Mouse (Mus musculus) limb, embryonic 13.5 days (tissue): ENCODE measurements around the gene Apobr. TPM values are rescaled to one million over a fixed set of nuclear protein-coding genes. Genes with fewer than 3 reads are reported as not detected.

Source experiments
- ATAC-seq: fragments of 200-750 bp; cut with Nextera tagmentation; 2 replicates; pipeline ENCODE4 v1.8.0; 2017; ENCODE audit warnings: low read depth, moderate number of reproducible peaks, moderate TSS enrichment; ENCODE audit not compliant: low FRiP score
- H3K27ac ChIP-seq: fragments of 300-500 bp; sonication (generic); 2 replicates; pipeline ENCODE4 v1.5.1; 2015; ENCODE audit warnings: inconsistent platforms, mild to moderate bottlenecking, moderate library complexity
- H3K27me3 ChIP-seq: fragments of 300-500 bp; sonication (generic); 2 replicates; pipeline ENCODE4 v1.6.1; 2015; ENCODE audit warnings: mild to moderate bottlenecking, inconsistent platforms
- H3K36me3 ChIP-seq: fragments of 300-500 bp; sonication (generic); 2 replicates; pipeline ENCODE4 v1.6.1; 2015; ENCODE audit warnings: inconsistent platforms, mild to moderate bottlenecking, moderate library complexity
- H3K4me1 ChIP-seq: fragments of 300-500 bp; sonication (generic); 2 replicates; pipeline ENCODE4 v1.6.1; 2015; ENCODE audit warnings: inconsistent platforms
- H3K4me2 ChIP-seq: fragments of 300-500 bp; sonication (generic); replicated peaks from 2 replicates; pipeline ENCODE4 v1.6.1; 2015; ENCODE audit warnings: inconsistent platforms, mild to moderate bottlenecking, moderate library complexity
- H3K4me3 ChIP-seq: fragments of 300-500 bp; sonication (generic); 2 replicates; pipeline ENCODE4 v1.5.1; 2015; ENCODE audit warnings: moderate library complexity, mild to moderate bottlenecking, inconsistent platforms
- H3K9ac ChIP-seq: fragments of 300-500 bp; sonication (generic); 2 replicates; pipeline ENCODE4 v1.6.1; 2015; ENCODE audit warnings: mild to moderate bottlenecking, inconsistent platforms
- H3K9me3 ChIP-seq: fragments of 300-500 bp; sonication (generic); 2 replicates; pipeline ENCODE4 v1.6.1; 2016; ENCODE audit warnings: inconsistent platforms
- whole genome bisulfite sequencing: fragments of 180-500 bp; shearing (Covaris S2); methylation state at CpG from one replicate; pipeline ENCODE4 v1.1.7; 2015; 5-methylcytosine and 5-hydroxymethylcytosine counted together
- polyA plus RNA-seq: library from polyadenylated mRNA; unstranded; fragments of >200 nt; fragmentation: Nextera tagmentation; extraction: Ambion mirVana; gene quantifications from 2 replicates; pipeline ENCODE4 v1.2.1, GENCODE M21; 2015

Apobr gene
- 0.71 and 0.72 TPM in 2 replicates for polyA plus RNA-seq

DNA sequence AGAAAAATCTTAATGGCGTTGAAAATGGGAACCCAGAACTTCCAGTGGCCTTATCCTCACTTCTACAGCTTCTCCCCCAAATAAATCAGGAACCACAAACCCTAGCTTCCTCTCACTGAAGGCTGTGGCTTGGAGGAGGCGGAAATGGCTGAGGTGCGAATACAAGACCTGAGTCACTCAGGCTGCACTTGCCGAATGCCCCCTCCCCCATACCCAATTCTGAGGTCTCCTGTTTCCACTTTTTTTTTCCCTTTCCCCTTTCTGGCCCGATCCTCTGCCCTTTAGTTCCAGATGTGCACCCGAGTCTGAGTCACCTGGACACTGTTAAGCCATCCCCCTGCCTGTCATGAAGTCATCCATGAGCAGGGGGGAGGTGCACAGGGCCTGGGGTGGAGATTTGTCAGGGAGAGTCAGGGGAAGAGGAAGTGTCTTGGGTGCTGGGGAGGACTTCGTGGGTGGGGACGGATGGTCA is at the start of gene Apobr:
Gene Apobr, plus strand, starts transcription at position 437 of the 472 bp plus-strand sequence.
- ATAC-seq = no peak
- Histone ChIP-seq H3K27ac (no peak within 1 kb of the TSS), H3K9me3 (no peaks in the 10 kb centered on the region), H3K4me2 (peak within 1 kb of the TSS; percentile 81), H3K4me3 (peak within 1 kb of the TSS; percentile 60), H3K9ac (no peak within 1 kb of the TSS), H3K36me3 (0 out of 2 replicates have a peak, but pooled peaks cover 3% of the 10 kb centered on the region), H3K4me1 (peaks cover 12% of the 10 kb centered on the region), H3K27me3 (peaks cover 16% of the 10 kb centered on the region; the same call in 1 of the 2 replicates)
- 71% methylated on average over 8 of the region's 8 CpGs for WGBS

- H3K27ac ChIP-seq = no peak overlapping the region
- no peaks in the 10 kb centered on the region for H3K36me3 ChIP-seq
- H3K9ac ChIP-seq = peak overlapping the region; percentile 70
- H3K27me3 ChIP-seq = peaks cover 19% of the 10 kb centered on the region
- H3K9me3 ChIP-seq = no peaks in the 10 kb centered on the region
- peak overlapping the region; percentile 53 for H3K4me3 ChIP-seq
- 2% methylated on average over 28 of the region's 28 CpGs for WGBS
- H3K4me2 ChIP-seq = peak overlapping the region; percentile 90
- no peak for ATAC-seq
- 0 out of 2 replicates have a peak, but pooled peaks cover 6% of the 10 kb centered on the region for H3K4me1 ChIP-seq
Observed at GRCm38 (mm10) chr7:126535766-126536165, 49.0 kb upstream of the Apobr start.

DNA sequence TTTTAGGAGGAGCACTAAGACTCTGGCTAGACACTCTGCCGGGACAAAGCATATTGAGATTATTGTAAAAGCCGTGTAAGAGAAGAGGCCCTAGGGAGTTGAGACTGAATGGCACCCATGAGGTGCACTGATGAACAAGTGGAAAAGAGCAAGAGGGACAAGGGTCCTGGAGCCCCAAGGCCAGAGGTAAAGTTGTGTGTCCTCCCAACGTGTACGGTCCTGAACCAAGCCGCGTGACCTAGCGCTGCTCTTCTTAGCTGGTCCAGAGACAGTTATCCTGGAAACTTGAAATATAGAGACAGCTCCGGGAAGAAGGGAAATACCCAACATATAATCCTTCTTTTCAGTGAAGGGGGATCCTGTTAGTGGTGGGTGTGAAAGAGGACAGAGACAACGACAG is 48.3 kb upstream of the Apobr start:
- H3K9ac ChIP-seq = no peak overlapping the region
- no peak for ATAC-seq

GRCm38 (mm10) chr7:126537820-126538585 is 46.7 kb upstream of the Apobr start:
- H3K9ac ChIP-seq = no peak overlapping the region
- H3K4me1 ChIP-seq = 0 out of 2 replicates have a peak, but pooled peaks cover 6% of the 10 kb centered on the region
- no peak overlapping the region for H3K27ac ChIP-seq
- no peaks in the 10 kb centered on the region for H3K9me3 ChIP-seq
- H3K36me3 ChIP-seq = no peaks in the 10 kb centered on the region
- no peak for ATAC-seq
- H3K4me2 ChIP-seq = no peak overlapping the region
- peaks cover 19% of the 10 kb centered on the region for H3K27me3 ChIP-seq
- H3K4me3 ChIP-seq = no peak overlapping the region
- 62% methylated on average over 5 of the region's 5 CpGs for WGBS

More for the DNA sequence above, 48.3 kb upstream of the Apobr start:
- Histone ChIP-seq H3K4me3 (peak overlapping the region; percentile 53), H3K27me3 (peaks cover 19% of the 10 kb centered on the region), H3K4me1 (0 out of 2 replicates have a peak, but pooled peaks cover 6% of the 10 kb centered on the region), H3K36me3 (no peaks in the 10 kb centered on the region), H3K4me2 (peak overlapping the region; percentile 90), H3K27ac (no peak overlapping the region), H3K9me3 (no peaks in the 10 kb centered on the region)
- WGBS = 60% methylated on average over 9 of the region's 9 CpGs

GRCm38 (mm10) chr7:126541661-126542060 is 43.1 kb upstream of the Apobr start:
- WGBS = 71% methylated on average over 1 of the region's 1 CpGs
- Histone ChIP-seq H3K36me3 (peaks cover 31% of the 10 kb centered on the region), H3K27ac (no peak overlapping the region), H3K4me1 (no peaks in the 10 kb centered on the region), H3K9ac (no peak overlapping the region), H3K4me2 (no peak overlapping the region), H3K9me3 (no peaks in the 10 kb centered on the region), H3K4me3 (no peak overlapping the region), H3K27me3 (peaks cover 6% of the 10 kb centered on the region)
- ATAC-seq = no peak

DNA sequence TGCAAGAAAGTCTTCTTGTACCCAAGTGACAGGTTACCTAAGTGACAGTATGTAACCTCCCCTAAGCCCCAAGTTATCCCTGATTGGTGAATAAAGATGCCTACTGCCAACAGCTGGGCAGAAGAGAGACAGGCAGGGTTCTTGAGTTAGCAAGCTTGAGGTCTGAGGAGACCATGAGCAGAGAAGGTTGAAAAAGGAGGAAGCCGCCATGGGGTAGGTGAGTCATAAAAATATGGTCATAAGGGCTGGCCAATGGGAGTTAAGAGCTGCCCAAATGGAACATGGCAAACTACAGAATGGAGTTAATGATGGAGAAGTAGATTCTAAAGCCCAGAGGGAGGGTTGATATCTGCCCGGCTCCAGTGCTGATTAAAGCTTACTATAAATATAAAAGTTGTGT is 39.1 kb upstream of the Apobr start:
- H3K9me3 ChIP-seq = no peaks in the 10 kb centered on the region
- H3K27me3 ChIP-seq = no peaks in the 10 kb centered on the region
- no peak overlapping the region for H3K4me2 ChIP-seq
- H3K36me3 ChIP-seq = peaks cover 71% of the 10 kb centered on the region
- H3K4me1 ChIP-seq = no peaks in the 10 kb centered on the region
- H3K9ac ChIP-seq = no peak overlapping the region
- no peak for ATAC-seq
- H3K4me3 ChIP-seq = no peak overlapping the region
- H3K27ac ChIP-seq = no peak overlapping the region
- WGBS = 91% methylated on average over 2 of the region's 2 CpGs

- WGBS = 94% methylated on average over 1 of the region's 1 CpGs
- Histone ChIP-seq H3K36me3 (peaks cover 97% of the 10 kb centered on the region), H3K9me3 (no peaks in the 10 kb centered on the region), H3K9ac (no peak overlapping the region), H3K4me2 (no peak overlapping the region), H3K27ac (no peak overlapping the region), H3K4me3 (no peak overlapping the region), H3K27me3 (no peaks in the 10 kb centered on the region), H3K4me1 (no peaks in the 10 kb centered on the region)
- ATAC-seq = no peak
Observed at GRCm38 (mm10) chr7:126554796-126555195, 29.9 kb upstream of the Apobr start.

DNA sequence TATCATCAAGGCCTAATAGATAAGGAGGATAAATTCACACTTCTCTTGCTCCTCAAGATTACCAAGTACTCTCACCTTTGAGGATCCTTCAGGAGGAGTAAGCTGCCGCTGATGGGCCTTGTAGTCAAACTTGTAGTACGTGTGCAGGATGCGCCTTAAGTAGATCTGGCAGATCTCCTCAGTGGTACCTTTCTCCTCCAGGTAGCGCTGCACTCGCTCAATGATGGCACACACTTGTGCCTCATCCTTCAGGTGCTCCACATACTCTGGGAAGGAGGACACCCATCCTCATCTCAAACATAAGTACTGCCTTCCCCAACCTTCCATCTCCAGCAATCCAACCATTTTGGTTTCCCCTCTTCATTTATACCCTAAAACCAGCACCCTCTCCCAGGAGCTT is 28.1 kb upstream of the Apobr start:
- WGBS = 97% methylated on average over 5 of the region's 5 CpGs
- Histone ChIP-seq H3K27ac (no peak overlapping the region), H3K4me1 (no peaks in the 10 kb centered on the region), H3K9me3 (no peaks in the 10 kb centered on the region), H3K9ac (no peak overlapping the region), H3K36me3 (peaks cover 96% of the 10 kb centered on the region), H3K4me2 (no peak overlapping the region), H3K4me3 (no peak overlapping the region), H3K27me3 (no peaks in the 10 kb centered on the region)
- ATAC-seq = no peak

DNA sequence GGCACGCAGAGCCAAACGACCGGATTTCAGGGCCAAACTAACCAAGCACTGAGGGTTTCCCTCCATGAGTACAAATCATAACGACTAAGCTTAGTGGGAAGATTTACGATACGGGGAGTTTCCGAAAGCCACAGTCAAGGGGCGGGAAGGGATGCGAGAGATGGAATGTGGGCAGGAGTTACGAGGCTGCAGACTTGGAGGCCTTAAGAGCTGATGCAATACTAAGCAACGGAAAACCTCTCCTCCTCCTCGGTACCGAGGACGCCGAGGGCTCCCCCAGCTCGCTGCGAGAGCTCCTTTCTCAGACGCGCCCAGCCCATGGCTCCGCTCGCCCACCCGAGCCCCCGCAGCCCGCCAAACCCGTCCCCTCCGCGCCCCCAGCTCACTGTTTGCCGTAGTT is 19.0 kb upstream of the Apobr start:
- H3K4me1 ChIP-seq = peaks cover 8% of the 10 kb centered on the region

DNA sequence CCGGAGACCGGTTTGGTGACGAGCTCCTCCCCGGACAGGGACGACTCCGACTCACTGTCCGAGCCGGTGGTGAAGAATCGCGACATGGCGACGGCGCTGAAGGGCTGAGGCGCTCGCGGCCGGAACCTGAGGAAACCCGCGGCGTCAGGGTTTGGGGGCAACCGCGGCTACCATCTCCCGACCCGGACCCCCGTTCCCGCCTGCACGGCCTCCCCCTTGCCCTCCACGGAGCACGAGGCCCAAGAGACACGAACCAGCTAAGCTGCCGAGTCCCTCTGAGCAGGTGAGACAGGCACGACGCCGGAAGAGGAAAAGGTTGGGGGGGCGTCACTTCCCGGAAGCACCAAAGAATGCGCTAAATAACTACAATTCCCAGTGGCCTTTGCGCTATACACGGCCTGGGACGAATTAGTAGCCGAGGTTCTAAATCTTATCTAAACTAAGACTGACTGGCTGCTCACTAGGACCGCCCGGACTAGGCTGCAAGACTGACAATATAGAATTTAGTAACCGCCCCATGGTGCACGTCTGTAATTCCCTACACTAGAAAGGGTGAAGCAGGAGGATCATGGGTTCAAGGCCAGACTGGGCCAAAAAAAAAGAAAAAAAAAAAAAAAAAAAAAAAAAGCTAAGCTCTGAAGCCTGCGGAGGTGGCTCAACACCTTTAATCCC is 18.5 kb upstream of the Apobr start, which contains the start of gene Eif3c:
Gene Eif3c, minus strand, starts transcription at position 318 of the 672 bp plus-strand sequence.
- Histone ChIP-seq H3K9me3 (no peaks in the 10 kb centered on the region), H3K9ac (peak within 1 kb of the TSS; percentile 89), H3K27me3 (no peaks in the 10 kb centered on the region), H3K4me1 (peaks cover 8% of the 10 kb centered on the region), H3K4me2 (peak within 1 kb of the TSS; percentile 70), H3K27ac (peak within 1 kb of the TSS; percentile 77), H3K36me3 (peaks cover 37% of the 10 kb centered on the region), H3K4me3 (peak within 1 kb of the TSS; percentile 96)
- peak; percentile 95 for ATAC-seq
- WGBS = under 1% methylated on average over 46 of the region's 46 CpGs

More for the DNA sequence above, 19.0 kb upstream of the Apobr start:
- peak overlapping the region; percentile 70 for H3K4me2 ChIP-seq
- peak; percentile 24 for ATAC-seq
- H3K27me3 ChIP-seq = no peaks in the 10 kb centered on the region
- peak overlapping the region; percentile 89 for H3K9ac ChIP-seq
- H3K36me3 ChIP-seq = peaks cover 42% of the 10 kb centered on the region
- WGBS = under 1% methylated on average over 26 of the region's 28 CpGs
- H3K9me3 ChIP-seq = no peaks in the 10 kb centered on the region
- H3K27ac ChIP-seq = peak overlapping the region; percentile 77
- H3K4me3 ChIP-seq = peak overlapping the region; percentile 96

- 53% methylated on average over 8 of the region's 8 CpGs for WGBS
- no peaks in the 10 kb centered on the region for H3K4me1 ChIP-seq
Observed at GRCm38 (mm10) chr7:126576946-126577345, 7.8 kb upstream of the Apobr start.

GRCm38 (mm10) chr7:126579172-126579571 is 5.6 kb upstream of the Apobr start:
- 59% methylated on average over 8 of the region's 8 CpGs for WGBS
- no peak for ATAC-seq
- H3K27me3 ChIP-seq = no peaks in the 10 kb centered on the region
- peaks cover 41% of the 10 kb centered on the region for H3K36me3 ChIP-seq
- no peak overlapping the region; the same call in 1 of the 2 replicates for H3K9ac ChIP-seq
- H3K9me3 ChIP-seq = no peaks in the 10 kb centered on the region
- H3K4me2 ChIP-seq = no peak overlapping the region
- no peak overlapping the region for H3K27ac ChIP-seq
- H3K4me3 ChIP-seq = no peak overlapping the region
- H3K4me1 ChIP-seq = peaks cover 5% of the 10 kb centered on the region; the same call in 1 of the 2 replicates

More at GRCm38 (mm10) chr7:126576946-126577345, 7.8 kb upstream of the Apobr start:
- H3K27me3 ChIP-seq = no peaks in the 10 kb centered on the region
- no peak overlapping the region for H3K9ac ChIP-seq
- H3K4me3 ChIP-seq = no peak overlapping the region
- H3K4me2 ChIP-seq = no peak overlapping the region
- no peak overlapping the region for H3K27ac ChIP-seq
- H3K36me3 ChIP-seq = peaks cover 50% of the 10 kb centered on the region
- no peaks in the 10 kb centered on the region for H3K9me3 ChIP-seq
- no peak for ATAC-seq
